Mouse (Mus musculus) erythroblast, embryonic 14.5 days (primary cell): ENCODE data around the gene Wdsub1.

ENCODE experiments used
- GATA1 ChIP-seq: IDR thresholded peaks from 2 replicates; pipeline ENCODE4 v1.6.1; 2012; ENCODE audit warnings: low read length, inconsistent platforms, mixed read lengths
- TAL1 ChIP-seq: IDR thresholded peaks from 3 replicates; pipeline ENCODE4 v1.6.1; 2012; ENCODE audit warnings: low read length, inconsistent platforms, mixed read lengths

DNA sequence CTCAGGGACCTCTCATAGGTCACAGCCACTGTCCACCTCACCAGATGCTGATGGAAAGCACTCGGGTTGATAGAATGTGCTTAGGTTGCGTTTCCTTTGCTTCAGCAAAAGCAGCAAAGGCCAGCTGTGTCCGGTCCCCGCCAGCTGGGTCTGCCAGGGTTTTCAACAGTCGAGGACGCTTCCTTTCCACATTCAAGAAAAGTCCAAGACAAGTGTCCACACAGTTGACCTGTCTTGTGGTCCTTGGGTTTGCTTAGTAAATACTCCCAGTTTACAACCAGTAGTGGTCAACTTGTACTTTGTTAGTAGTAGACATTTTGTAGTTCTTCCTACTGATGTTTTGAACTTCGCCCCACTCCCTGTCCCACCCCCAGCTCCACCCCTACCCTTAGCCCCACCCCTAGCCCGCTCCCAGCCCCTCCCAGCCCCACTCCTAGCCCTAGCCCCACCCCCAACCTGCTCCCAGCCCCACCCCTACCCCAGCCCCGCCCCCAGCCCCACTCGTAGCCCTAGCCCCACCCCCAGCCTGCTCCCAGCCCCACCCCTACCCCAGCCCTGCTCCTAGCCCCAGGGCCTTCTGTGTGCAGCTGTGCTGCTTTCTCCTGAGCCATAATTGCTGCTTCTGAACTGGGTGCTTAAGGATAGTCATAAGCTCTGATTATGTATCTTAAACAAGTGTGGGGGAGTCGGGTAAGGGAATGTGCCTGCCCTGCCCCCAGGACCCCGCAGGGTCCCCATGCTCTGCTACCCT, 41.0 kb downstream of the Wdsub1 start:
- TF ChIP-seq GATA1 (no peak), TAL1 (no peak)
